Mouse (Mus musculus) limb, embryonic 14.5 days (tissue): ENCODE measurements around the gene Eepd1. TPM values are rescaled to one million over a fixed set of nuclear protein-coding genes. Genes with fewer than 3 reads are reported as not detected.

Source experiments
- ATAC-seq: fragments of 200-750 bp; cut with Nextera tagmentation; 2 replicates; pipeline ENCODE4 v1.8.0; 2017; ENCODE audit warnings: low read depth, moderate number of reproducible peaks, moderate TSS enrichment; ENCODE audit not compliant: low FRiP score
- DNase-seq: peaks from one replicate; pipeline ENCODE4 v3.0.0-alpha.2; 2015; ENCODE audit warnings: low spot score
- H3K27ac ChIP-seq: fragments of 300-500 bp; sonication (generic); replicated peaks from 2 replicates; pipeline ENCODE4 v1.5.1; 2014; ENCODE audit warnings: low read depth, mild to moderate bottlenecking, low read length, moderate library complexity, mixed read lengths
- H3K27me3 ChIP-seq: fragments of 300-500 bp; sonication (generic); 2 replicates; pipeline ENCODE4 v1.6.1; 2014; ENCODE audit warnings: low read length, mixed read lengths; ENCODE audit not compliant: control insufficient read depth, insufficient read depth
- H3K36me3 ChIP-seq: fragments of 300-500 bp; sonication (generic); 2 replicates; pipeline ENCODE4 v1.6.1; 2014; ENCODE audit warnings: mild to moderate bottlenecking, low read length, moderate library complexity, mixed read lengths; ENCODE audit not compliant: control insufficient read depth, insufficient read depth
- H3K4me1 ChIP-seq: fragments of 300-500 bp; sonication (generic); 2 replicates; pipeline ENCODE4 v1.6.1; 2014; ENCODE audit warnings: antibody characterized with exemption, low read length, mixed read lengths; ENCODE audit not compliant: control insufficient read depth, insufficient read depth
- H3K4me2 ChIP-seq: fragments of 300-500 bp; sonication (generic); replicated peaks from 2 replicates; pipeline ENCODE4 v1.6.1; 2014; ENCODE audit warnings: low read depth, mild to moderate bottlenecking, low read length, moderate library complexity; ENCODE audit not compliant: severe bottlenecking
- H3K4me3 ChIP-seq: fragments of 300-500 bp; sonication (generic); replicated peaks from 2 replicates; pipeline ENCODE4 v1.5.1; 2014; ENCODE audit warnings: low read length
- H3K9ac ChIP-seq: fragments of 300-500 bp; sonication (generic); 2 replicates; pipeline ENCODE4 v1.6.1; 2014; ENCODE audit warnings: mild to moderate bottlenecking, low read depth, low read length, moderate library complexity; ENCODE audit not compliant: severe bottlenecking
- H3K9me3 ChIP-seq: fragments of 300-500 bp; sonication (generic); 2 replicates; pipeline ENCODE4 v1.6.1; 2016; ENCODE audit warnings: low read length; ENCODE audit not compliant: control insufficient read depth
- POLR2A ChIP-seq: fragments of 200-500 bp; IDR thresholded peaks from 2 replicates; pipeline ENCODE4 v1.8.0; 2012; ENCODE audit warnings: inconsistent platforms, mild to moderate bottlenecking, moderate library complexity, borderline replicate concordance; ENCODE audit not compliant: insufficient read depth, insufficient read length; ENCODE audit errors: extremely low read depth
- WGBS: fragments of 180-500 bp; shearing (Covaris S2); extraction: QIAGEN DNeasy Blood & Tissue Kit; methylation state at CpG from one replicate; pipeline ENCODE4 v1.1.7; 2014; 5-methylcytosine and 5-hydroxymethylcytosine counted together
- polyA plus RNA-seq, 2 experiments: library from polyadenylated mRNA; depleted of rRNA in 1 of 2; stranded (reverse) in 1 of 2; unstranded in 1 of 2; fragments of >200 nt; fragmentation: Nextera tagmentation in 1 of 2; extraction: Ambion mirVana in 1 of 2; gene quantifications; 2 replicates each; pipeline versions ENCODE4 v1.2.1 to v1.2.3; 2012 to 2014

Gene Eepd1
- polyA plus RNA-seq, 2 experiments, result 10.6 to 17.2 TPM

DNA sequence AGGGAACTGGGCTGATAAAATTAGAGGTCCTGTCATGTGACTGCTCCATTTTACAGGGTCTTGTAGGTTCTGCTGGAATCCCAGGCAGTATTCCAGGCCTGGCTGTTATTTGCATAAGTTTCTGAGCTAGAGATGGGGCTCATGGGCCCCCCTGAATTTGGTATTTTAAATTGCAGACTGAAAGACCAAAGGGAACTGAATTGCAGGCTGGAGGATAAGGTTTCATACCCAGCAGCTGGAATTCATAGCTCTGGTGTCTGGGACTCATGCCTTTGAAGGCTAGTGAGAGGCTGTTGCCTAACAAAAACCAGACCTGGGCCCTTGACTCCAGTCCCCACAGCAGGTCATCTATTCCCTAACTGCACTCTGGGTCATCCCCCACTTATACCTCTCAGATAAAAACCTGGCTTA lies 45.6 kb downstream of the Eepd1 start:
- peak; percentile 86 for DNase-seq
- no peak for TF ChIP-seq POLR2A
- Histone ChIP-seq H3K27ac (peak overlapping the region; percentile 67), H3K4me3 (no peak overlapping the region), H3K36me3 (no peaks in the 10 kb centered on the region), H3K9me3 (no peaks in the 10 kb centered on the region), H3K4me2 (no peak overlapping the region), H3K4me1 (peaks cover 19% of the 10 kb centered on the region), H3K27me3 (no peaks in the 10 kb centered on the region), H3K9ac (no peak overlapping the region)
- peak; percentile 92 for ATAC-seq

DNA sequence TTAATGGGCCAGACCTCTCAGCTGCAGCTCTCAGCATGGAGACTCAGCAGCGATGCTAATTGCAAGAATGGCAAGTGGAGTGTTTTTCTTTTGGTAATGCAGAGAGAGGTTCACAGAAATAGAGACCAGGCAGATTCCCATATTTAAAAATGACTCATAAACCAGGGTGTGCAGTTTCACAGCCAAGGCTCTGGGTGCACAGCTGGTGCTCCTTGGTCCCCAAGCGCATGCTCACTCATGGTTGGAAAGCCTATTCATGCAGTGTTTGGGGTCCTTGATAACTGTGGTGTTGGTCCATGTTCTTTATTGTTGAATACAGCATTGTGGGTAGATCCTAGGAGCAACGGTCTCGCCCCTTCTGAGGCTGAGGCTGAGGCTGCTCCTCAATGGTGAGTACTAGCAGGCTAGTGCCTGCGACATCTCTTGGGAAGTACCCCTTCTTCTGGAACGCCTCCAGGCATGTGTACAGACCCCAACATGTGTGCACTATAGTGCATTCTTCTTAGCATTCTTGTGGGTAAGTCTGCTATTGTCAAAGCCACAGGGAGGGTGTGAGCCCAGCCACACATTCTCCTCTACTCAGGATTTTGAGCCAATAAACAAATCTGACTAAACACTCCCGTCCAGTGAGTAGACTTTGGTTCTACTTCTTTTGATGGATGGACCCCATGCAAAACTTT lies 46.2 kb downstream of the Eepd1 start:
- no peak for TF ChIP-seq POLR2A
- no peaks in the 10 kb centered on the region for H3K27me3 ChIP-seq
- H3K4me1 ChIP-seq, result peaks cover 19% of the 10 kb centered on the region
- H3K4me3 ChIP-seq, result no peak overlapping the region
- H3K36me3 ChIP-seq, result no peaks in the 10 kb centered on the region
- ATAC-seq (peak; percentile 77), DNase-seq (peak; percentile 45)
- H3K9ac ChIP-seq, result no peak overlapping the region
- H3K9me3 ChIP-seq, result no peaks in the 10 kb centered on the region
- no peak overlapping the region; the same call in 1 of the 2 replicates for H3K4me2 ChIP-seq
- H3K27ac ChIP-seq, result peak overlapping the region; percentile 67
- 13% methylated on average over 7 of the region's 7 CpGs for WGBS

DNA sequence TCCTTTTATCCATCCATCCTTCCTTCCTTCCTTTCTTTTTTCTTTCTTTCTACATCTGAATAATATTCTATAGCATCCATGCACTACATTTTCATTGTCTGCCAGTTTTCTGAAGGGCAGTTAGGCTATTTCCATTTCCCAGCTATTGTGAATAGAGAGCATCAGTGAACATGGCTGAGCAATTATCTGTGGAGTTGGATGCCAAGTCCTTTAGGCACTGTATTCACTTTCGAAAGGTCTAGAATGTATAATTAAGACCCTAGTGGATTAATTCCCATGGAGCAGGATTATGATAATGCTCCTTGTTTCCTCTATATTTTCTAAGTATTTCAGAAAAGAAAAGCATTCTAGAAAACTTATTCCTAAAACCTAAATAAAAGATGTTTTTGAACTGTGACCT lies 50.3 kb downstream of the Eepd1 start:
- ATAC-seq (no peak), DNase-seq (no peak)
- 73% methylated on average over 1 of the region's 1 CpGs for WGBS
- no peaks in the 10 kb centered on the region for H3K27me3 ChIP-seq
- TF ChIP-seq POLR2A, result no peak
- H3K36me3 ChIP-seq, result no peaks in the 10 kb centered on the region
- no peak overlapping the region for H3K4me3 ChIP-seq
- no peak overlapping the region for H3K9ac ChIP-seq
- no peak overlapping the region for H3K4me2 ChIP-seq
- peaks cover 20% of the 10 kb centered on the region for H3K4me1 ChIP-seq
- no peak overlapping the region for H3K27ac ChIP-seq
- H3K9me3 ChIP-seq, result no peaks in the 10 kb centered on the region

DNA sequence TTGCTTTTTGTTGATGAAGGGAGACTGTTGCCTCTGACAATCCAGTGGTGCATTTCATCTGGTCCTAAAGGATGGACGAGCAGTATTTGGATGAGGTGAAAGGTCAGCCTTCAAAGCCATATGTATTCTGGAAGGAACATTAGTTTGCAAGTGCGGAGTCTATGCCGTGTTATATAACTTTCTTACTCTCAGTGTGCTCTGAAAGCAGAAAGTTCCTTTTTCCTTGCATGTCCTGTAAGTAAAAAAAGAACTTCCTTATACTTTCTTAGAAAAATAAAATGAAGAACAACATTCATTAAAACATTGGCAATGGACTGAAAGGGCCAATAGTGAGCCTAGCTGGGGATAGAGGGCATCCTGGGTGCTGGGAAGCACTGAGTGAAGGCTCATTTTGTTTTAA lies 50.8 kb downstream of the Eepd1 start:
- DNase-seq (no peak), ATAC-seq (no peak)
- 49% methylated on average over 3 of the region's 3 CpGs for WGBS
- Histone ChIP-seq H3K36me3 (no peaks in the 10 kb centered on the region), H3K4me3 (no peak overlapping the region), H3K27me3 (no peaks in the 10 kb centered on the region), H3K4me1 (peaks cover 19% of the 10 kb centered on the region), H3K4me2 (no peak overlapping the region), H3K9ac (no peak overlapping the region), H3K27ac (no peak overlapping the region), H3K9me3 (no peaks in the 10 kb centered on the region)
- no peak for TF ChIP-seq POLR2A

DNA sequence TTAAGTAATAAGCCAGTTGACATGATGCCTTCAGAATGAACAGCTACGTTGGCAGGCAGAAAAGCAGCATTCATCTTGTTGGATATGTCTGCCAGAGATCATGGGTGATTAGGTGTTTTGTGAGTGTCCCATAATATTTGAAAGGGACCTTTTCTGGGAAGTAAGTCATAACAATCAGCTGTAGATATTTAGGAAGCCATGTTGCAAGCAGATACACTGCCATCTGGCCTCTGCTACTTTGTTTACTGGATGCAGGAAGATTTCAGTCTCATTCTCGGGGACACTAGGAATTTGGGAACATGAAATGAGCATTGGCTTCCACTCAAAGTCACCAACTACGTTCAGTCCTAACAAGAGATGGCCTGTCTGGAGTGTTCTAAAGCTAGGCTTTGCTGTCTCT lies 54.1 kb downstream of the Eepd1 start:
- Histone ChIP-seq H3K9me3 (no peaks in the 10 kb centered on the region), H3K27ac (no peak overlapping the region), H3K9ac (no peak overlapping the region), H3K27me3 (no peaks in the 10 kb centered on the region), H3K4me2 (no peak overlapping the region), H3K4me3 (no peak overlapping the region), H3K4me1 (peaks cover 9% of the 10 kb centered on the region; the same call in 1 of the 2 replicates), H3K36me3 (no peaks in the 10 kb centered on the region)
- no peak for TF ChIP-seq POLR2A
- ATAC-seq (no peak), DNase-seq (no peak)
- WGBS, result 62% methylated on average over 3 of the region's 3 CpGs

DNA sequence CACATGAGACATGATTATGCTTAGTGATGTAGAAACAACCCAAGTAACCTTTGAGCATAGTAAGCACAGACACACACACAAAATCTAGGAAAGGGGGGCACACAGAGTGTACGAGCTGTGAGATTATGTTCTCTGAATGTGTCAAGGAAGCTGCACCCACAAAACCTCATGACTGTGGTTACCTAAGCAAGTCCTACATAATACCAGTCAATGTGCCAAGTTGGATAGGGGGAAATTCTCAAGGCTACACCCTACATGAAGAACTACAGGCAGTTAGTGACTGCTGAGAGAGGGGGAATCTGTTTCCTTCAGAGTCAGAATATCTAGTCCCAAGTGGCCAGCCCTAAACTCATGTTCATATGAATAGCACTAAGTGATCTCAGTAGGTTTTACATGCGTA lies 58.1 kb downstream of the Eepd1 start:
- 81% methylated on average over 2 of the region's 2 CpGs for WGBS

More for the DNA sequence above, 58.1 kb downstream of the Eepd1 start:
- DNase-seq (no peak), ATAC-seq (no peak)
- Histone ChIP-seq H3K9me3 (no peaks in the 10 kb centered on the region), H3K27ac (no peak overlapping the region), H3K27me3 (no peaks in the 10 kb centered on the region), H3K4me3 (no peak overlapping the region), H3K36me3 (no peaks in the 10 kb centered on the region), H3K9ac (no peak overlapping the region), H3K4me1 (peaks cover 9% of the 10 kb centered on the region; the same call in 1 of the 2 replicates), H3K4me2 (no peak overlapping the region)
- TF ChIP-seq POLR2A, result no peak
